Mouse (Mus musculus): ENCODE data around the gene Oosp1. TPM values are rescaled to one million over a fixed set of nuclear protein-coding genes. Genes with fewer than 3 reads are reported as not detected.

Oosp1 gene
- total RNA-seq, 1 experiment = not detected

DNA sequence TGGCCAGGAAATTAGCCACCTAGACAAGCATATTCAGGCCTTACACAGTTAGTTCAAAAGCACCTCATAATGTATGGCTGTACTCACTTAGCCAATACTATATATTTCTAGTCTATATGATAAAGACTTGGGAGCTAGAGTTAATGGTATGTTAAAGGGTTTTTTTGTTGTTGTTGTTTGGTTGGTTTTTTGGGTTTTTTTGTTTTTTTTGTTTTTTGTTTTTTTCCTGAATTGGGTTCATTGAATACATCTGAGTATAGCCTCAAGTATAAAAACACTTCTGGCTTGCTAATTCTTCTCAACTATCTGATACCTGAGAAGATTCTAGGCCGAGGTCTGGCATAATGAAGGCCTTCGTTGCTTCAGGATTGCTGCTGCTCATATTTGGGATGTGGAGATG lies 5.8 kb upstream of the Oosp1 start, which contains the start of gene Oosp3:
TSS of gene Oosp3 (plus strand) at position 301 of the 400 bp plus-strand sequence.
- Histone ChIP-seq H3K9ac (ENCODE audit: insufficient read depth, low read depth, low read length, poor library complexity, severe bottlenecking) (no peak within 1 kb of the TSS), H3K27ac (ENCODE audit: insufficient read depth, low read depth, low read length, poor library complexity, severe bottlenecking) (no peak within 1 kb of the TSS), H3K9me3 (ENCODE audit: control insufficient read depth, insufficient read depth, low read depth, low read length) (no peaks in the 10 kb centered on the region), H3K36me3 (ENCODE audit: control insufficient read depth, insufficient read depth, low read length, poor library complexity, severe bottlenecking) (no peaks in the 10 kb centered on the region), H3K4me1 (ENCODE audit: control insufficient read depth in 2 of 2, insufficient read depth in 2 of 2, low read length in 2 of 2, poor library complexity in 1 of 2) (no peaks in the 10 kb centered on the region), H3K4me3 (ENCODE audit: insufficient read depth in 1 of 2, low read depth in 1 of 2, low read length in 2 of 2, poor library complexity in 1 of 2, severe bottlenecking in 1 of 2) (no peak within 1 kb of the TSS)
- no peak for DNase-seq (ENCODE audit: low read depth, low spot score)
- in situ Hi-C loops (cut with MboI; ENCODE audit: low sequenced_read_pairs in 2 of 2, unreplicated experiment in 2 of 2) = no loop called here
- TF ChIP-seq ZNF384 (IDR thresholded peaks at IDR 0.05; ENCODE audit: low read depth, low read length) (no peak), CHD2 (IDR thresholded peaks at IDR 0.05; ENCODE audit: low read depth, low read length) (no peak), MAFK (IDR thresholded peaks at IDR 0.05; ENCODE audit: insufficient read depth, low read depth, low read length) (no peak), HCFC1 (IDR thresholded peaks at IDR 0.05; ENCODE audit: borderline replicate concordance, insufficient read depth, low read length) (no peak), ZC3H11A (IDR thresholded peaks at IDR 0.05; ENCODE audit: borderline replicate concordance, low read depth, low read length) (no peak)

GRCm38 (mm10) chr19:11691454-11691853 lies 504 bp upstream of the Oosp1 start:
- no peak for TF ChIP-seq MAFK (IDR thresholded peaks at IDR 0.05; ENCODE audit: insufficient read depth, low read depth, low read length)
- no peak for TF ChIP-seq ZNF384 (IDR thresholded peaks at IDR 0.05; ENCODE audit: low read depth, low read length)
- TF ChIP-seq ZC3H11A (IDR thresholded peaks at IDR 0.05; ENCODE audit: borderline replicate concordance, low read depth, low read length) = no peak
- no peak for TF ChIP-seq HCFC1 (IDR thresholded peaks at IDR 0.05; ENCODE audit: borderline replicate concordance, insufficient read depth, low read length)
- TF ChIP-seq CHD2 (IDR thresholded peaks at IDR 0.05; ENCODE audit: low read depth, low read length) = no peak
- no peaks in the 10 kb centered on the region for H3K9me3 ChIP-seq (ENCODE audit: control insufficient read depth, insufficient read depth, low read depth, low read length)
- H3K36me3 ChIP-seq (ENCODE audit: control insufficient read depth, insufficient read depth, low read length, poor library complexity, severe bottlenecking) = no peaks in the 10 kb centered on the region
- H3K27ac ChIP-seq (ENCODE audit: insufficient read depth, low read depth, low read length, poor library complexity, severe bottlenecking) = no peak overlapping the region
- no peak overlapping the region for H3K9ac ChIP-seq (ENCODE audit: insufficient read depth, low read depth, low read length, poor library complexity, severe bottlenecking)
- H3K4me1 ChIP-seq (ENCODE audit: control insufficient read depth in 2 of 2, insufficient read depth in 2 of 2, low read length in 2 of 2, poor library complexity in 1 of 2) = no peaks in the 10 kb centered on the region
- in situ Hi-C loops (cut with MboI; ENCODE audit: low sequenced_read_pairs in 2 of 2, unreplicated experiment in 2 of 2) = no loop called here
- no peak overlapping the region for H3K4me3 ChIP-seq (ENCODE audit: insufficient read depth in 1 of 2, low read depth in 1 of 2, low read length in 2 of 2, poor library complexity in 1 of 2, severe bottlenecking in 1 of 2)
- DNase-seq (ENCODE audit: low read depth, low spot score) = no peak

- in situ Hi-C loops (cut with MboI; ENCODE audit: low sequenced_read_pairs in 2 of 2, unreplicated experiment in 2 of 2) = no loop called here
- Histone ChIP-seq H3K36me3 (ENCODE audit: control insufficient read depth, insufficient read depth, low read length, poor library complexity, severe bottlenecking) (no peaks in the 10 kb centered on the region), H3K4me1 (ENCODE audit: control insufficient read depth in 2 of 2, insufficient read depth in 2 of 2, low read length in 2 of 2, poor library complexity in 1 of 2) (no peaks in the 10 kb centered on the region), H3K4me3 (ENCODE audit: insufficient read depth in 1 of 2, low read depth in 1 of 2, low read length in 2 of 2, poor library complexity in 1 of 2, severe bottlenecking in 1 of 2) (no peak overlapping the region), H3K9ac (ENCODE audit: insufficient read depth, low read depth, low read length, poor library complexity, severe bottlenecking) (no peak overlapping the region), H3K9me3 (ENCODE audit: control insufficient read depth, insufficient read depth, low read depth, low read length) (no peaks in the 10 kb centered on the region), H3K27ac (ENCODE audit: insufficient read depth, low read depth, low read length, poor library complexity, severe bottlenecking) (no peak overlapping the region)
- DNase-seq (ENCODE audit: low read depth, low spot score) = no peak
- no peak for TF ChIP-seq CHD2 (IDR thresholded peaks at IDR 0.05; ENCODE audit: low read depth, low read length)
- no peak for TF ChIP-seq ZNF384 (IDR thresholded peaks at IDR 0.05; ENCODE audit: low read depth, low read length)
- no peak for TF ChIP-seq MAFK (IDR thresholded peaks at IDR 0.05; ENCODE audit: insufficient read depth, low read depth, low read length)
- TF ChIP-seq HCFC1 (IDR thresholded peaks at IDR 0.05; ENCODE audit: borderline replicate concordance, insufficient read depth, low read length) = no peak
- no peak for TF ChIP-seq ZC3H11A (IDR thresholded peaks at IDR 0.05; ENCODE audit: borderline replicate concordance, low read depth, low read length)
Measured at GRCm38 (mm10) chr19:11661562-11661961, 29.4 kb downstream of the Oosp1 start.

DNA sequence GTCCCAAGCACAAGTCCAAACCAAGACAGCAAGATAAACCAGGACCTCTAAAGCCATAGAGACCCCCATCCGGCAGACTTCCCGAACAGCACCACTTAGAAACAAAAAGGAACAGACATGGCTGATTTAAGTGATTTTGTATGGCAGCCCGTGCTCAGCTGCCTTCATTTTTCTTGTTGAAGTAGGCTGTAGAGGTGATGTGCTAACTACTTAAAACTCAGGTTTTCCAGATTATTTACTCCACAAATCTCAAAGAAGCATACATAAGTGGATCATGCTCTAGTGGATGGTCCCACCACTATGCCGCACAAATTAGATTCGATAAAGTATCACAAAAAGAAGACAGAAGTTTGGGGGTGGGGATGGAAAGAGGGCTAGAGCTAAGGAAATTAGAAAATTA lies 30.5 kb downstream of the Oosp1 start, which contains the start of gene Oosp2:
TSS of gene Oosp2 (minus strand) at position 101 of the 400 bp plus-strand sequence.
- Histone ChIP-seq H3K4me1 (ENCODE audit: control insufficient read depth in 2 of 2, insufficient read depth in 2 of 2, low read length in 2 of 2, poor library complexity in 1 of 2) (no peaks in the 10 kb centered on the region), H3K4me3 (ENCODE audit: insufficient read depth in 1 of 2, low read depth in 1 of 2, low read length in 2 of 2, poor library complexity in 1 of 2, severe bottlenecking in 1 of 2) (no peak within 1 kb of the TSS), H3K36me3 (ENCODE audit: control insufficient read depth, insufficient read depth, low read length, poor library complexity, severe bottlenecking) (no peaks in the 10 kb centered on the region), H3K9ac (ENCODE audit: insufficient read depth, low read depth, low read length, poor library complexity, severe bottlenecking) (no peak within 1 kb of the TSS), H3K27ac (ENCODE audit: insufficient read depth, low read depth, low read length, poor library complexity, severe bottlenecking) (no peak within 1 kb of the TSS), H3K9me3 (ENCODE audit: control insufficient read depth, insufficient read depth, low read depth, low read length) (no peaks in the 10 kb centered on the region)
- no peak for TF ChIP-seq ZC3H11A (IDR thresholded peaks at IDR 0.05; ENCODE audit: borderline replicate concordance, low read depth, low read length)
- no peak for TF ChIP-seq CHD2 (IDR thresholded peaks at IDR 0.05; ENCODE audit: low read depth, low read length)
- no peak for TF ChIP-seq ZNF384 (IDR thresholded peaks at IDR 0.05; ENCODE audit: low read depth, low read length)
- no peak for TF ChIP-seq HCFC1 (IDR thresholded peaks at IDR 0.05; ENCODE audit: borderline replicate concordance, insufficient read depth, low read length)
- TF ChIP-seq MAFK (IDR thresholded peaks at IDR 0.05; ENCODE audit: insufficient read depth, low read depth, low read length) = no peak
- in situ Hi-C loops (cut with MboI; ENCODE audit: low sequenced_read_pairs in 2 of 2, unreplicated experiment in 2 of 2) = no loop called here
- no peak for DNase-seq (ENCODE audit: low read depth, low spot score)

DNA sequence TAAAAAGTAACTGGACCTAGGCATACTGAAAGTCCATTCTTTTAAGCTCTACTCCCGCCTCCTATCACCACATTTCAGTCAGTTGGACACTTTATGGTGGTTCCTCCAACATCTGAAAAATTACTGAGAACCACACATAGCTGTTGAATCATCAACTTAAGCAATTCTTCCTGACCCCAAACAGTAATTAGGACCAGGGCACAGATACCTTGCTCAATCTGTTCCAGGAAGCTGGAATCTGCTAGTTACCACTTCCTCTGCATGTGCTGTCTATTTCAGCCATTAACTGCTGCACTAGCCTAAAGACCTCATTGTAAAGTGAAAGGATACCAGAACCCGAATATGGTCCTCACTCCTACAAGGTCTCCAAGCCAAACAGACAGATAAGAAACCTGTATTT lies 31.8 kb downstream of the Oosp1 start:
- Histone ChIP-seq H3K4me3 (ENCODE audit: insufficient read depth in 1 of 2, low read depth in 1 of 2, low read length in 2 of 2, poor library complexity in 1 of 2, severe bottlenecking in 1 of 2) (no peak overlapping the region), H3K9ac (ENCODE audit: insufficient read depth, low read depth, low read length, poor library complexity, severe bottlenecking) (no peak overlapping the region), H3K27ac (ENCODE audit: insufficient read depth, low read depth, low read length, poor library complexity, severe bottlenecking) (no peak overlapping the region), H3K4me1 (ENCODE audit: control insufficient read depth in 2 of 2, insufficient read depth in 2 of 2, low read length in 2 of 2, poor library complexity in 1 of 2) (no peaks in the 10 kb centered on the region), H3K9me3 (ENCODE audit: control insufficient read depth, insufficient read depth, low read depth, low read length) (no peaks in the 10 kb centered on the region), H3K36me3 (ENCODE audit: control insufficient read depth, insufficient read depth, low read length, poor library complexity, severe bottlenecking) (no peaks in the 10 kb centered on the region)
- DNase-seq (ENCODE audit: low read depth, low spot score) = no peak
- TF ChIP-seq ZC3H11A (IDR thresholded peaks at IDR 0.05; ENCODE audit: borderline replicate concordance, low read depth, low read length) (no peak), CHD2 (IDR thresholded peaks at IDR 0.05; ENCODE audit: low read depth, low read length) (no peak), MAFK (IDR thresholded peaks at IDR 0.05; ENCODE audit: insufficient read depth, low read depth, low read length) (no peak), ZNF384 (IDR thresholded peaks at IDR 0.05; ENCODE audit: low read depth, low read length) (no peak), HCFC1 (IDR thresholded peaks at IDR 0.05; ENCODE audit: borderline replicate concordance, insufficient read depth, low read length) (no peak)
- in situ Hi-C loops (cut with MboI; ENCODE audit: low sequenced_read_pairs in 2 of 2, unreplicated experiment in 2 of 2) = no loop called here
